Mouse (Mus musculus) kidney, adult 2 months (tissue): ENCODE measurements around the gene Gpbar1. TPM values are rescaled to one million over a fixed set of nuclear protein-coding genes. Genes with fewer than 3 reads are reported as not detected.
"Not testable (repeated sequence)": the region's sequence is repeated elsewhere in the genome, so short reads cannot be mapped to it uniquely, and the experiment has no call there.

Experiments
- DNase-seq: peaks from one replicate; pipeline ENCODE4 v3.0.0; 2021
- H3K27ac ChIP-seq: fragments of 200-500 bp; 2 replicates; pipeline ENCODE4 v1.5.1; 2012; ENCODE audit warnings: low read depth, low read length, control low read depth, inconsistent platforms; ENCODE audit not compliant: insufficient read depth
- H3K27me3 ChIP-seq: fragments of 200-500 bp; replicated peaks from 2 replicates; pipeline ENCODE4 v1.6.1; 2012; ENCODE audit warnings: mild to moderate bottlenecking, moderate library complexity, low read length, inconsistent platforms; ENCODE audit not compliant: control insufficient read depth, insufficient read depth
- H3K36me3 ChIP-seq: fragments of 200-500 bp; 2 replicates; pipeline ENCODE4 v1.6.1; 2012; ENCODE audit warnings: mild to moderate bottlenecking, moderate library complexity, low read length, inconsistent platforms; ENCODE audit not compliant: control insufficient read depth, insufficient read depth
- H3K4me1 ChIP-seq: fragments of 200-500 bp; 2 replicates; pipeline ENCODE4 v1.6.1; 2011; ENCODE audit warnings: low read length; ENCODE audit not compliant: control insufficient read depth, insufficient read depth
- H3K4me3 ChIP-seq: fragments of 200-500 bp; 2 replicates; pipeline ENCODE4 v1.5.1; 2011; ENCODE audit warnings: mild to moderate bottlenecking, low read depth, low read length, control low read depth; ENCODE audit not compliant: insufficient read depth
- CTCF ChIP-seq: fragments of 200-500 bp; conservative IDR thresholded peaks from 2 replicates; pipeline ENCODE4 v1.5.1; 2011; ENCODE audit warnings: low read depth, mild to moderate bottlenecking, control low read depth, low read length, moderate library complexity, mixed read lengths; ENCODE audit not compliant: insufficient read depth, insufficient read length
- POLR2A ChIP-seq: fragments of 200-500 bp; IDR thresholded peaks from one replicate; pipeline ENCODE4 v1.6.1; 2011; ENCODE audit warnings: low read depth, low read length, control low read depth
- WGBS: fragments of 180-500 bp; shearing (Covaris S2); methylation state at CpG from one replicate; pipeline ENCODE4 v1.1.7; 2018; 5-methylcytosine and 5-hydroxymethylcytosine counted together
- polyA plus RNA-seq: library from polyadenylated mRNA; depleted of rRNA; stranded (reverse); fragments of >200 nt; gene quantifications from 2 replicates; pipeline ENCODE4 v1.2.3, GENCODE M21; 2012

The Gpbar1 gene
- polyA plus RNA-seq, 1 experiment: 0.20 TPM

DNA sequence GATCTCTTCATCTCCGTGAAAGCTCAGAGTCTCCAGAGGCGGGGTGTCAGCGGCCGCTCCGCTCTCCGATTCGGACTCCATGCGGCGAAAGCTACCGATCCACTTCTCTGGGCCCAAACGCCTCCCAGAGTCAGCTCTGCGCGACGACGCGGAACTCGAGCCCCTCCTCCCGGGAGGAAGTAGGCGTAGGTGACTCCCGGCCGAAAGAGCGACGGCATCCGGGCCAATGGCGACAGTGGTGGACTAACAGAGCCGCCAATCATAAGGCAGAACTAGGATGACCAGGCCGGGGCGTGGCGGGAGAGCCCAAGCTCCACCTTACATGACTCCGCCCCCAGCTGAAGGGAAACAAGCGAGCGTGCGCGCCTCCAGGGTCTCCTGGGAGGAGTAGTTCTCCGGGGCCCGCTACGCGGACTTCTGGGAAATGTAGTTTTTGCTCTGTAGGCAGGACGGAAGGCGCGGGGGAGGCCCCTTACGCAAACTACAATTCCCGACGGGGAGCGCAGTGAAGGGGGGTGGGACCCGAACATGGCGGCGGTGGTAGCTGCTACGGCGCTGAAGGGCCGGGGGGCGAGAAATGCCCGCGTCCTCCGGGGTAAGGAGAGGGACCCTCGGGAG is 6.3 kb downstream of the Gpbar1 start, which contains the start of the genes Aamp and Pnkd:
TSS of gene Aamp (minus strand) at position 196 of the 618 bp plus-strand sequence.
TSS of gene Pnkd (plus strand) at position 388 of the 618 bp plus-strand sequence.
- H3K36me3 ChIP-seq: peaks cover 3% of the 10 kb centered on the region; the same call in 1 of the 2 replicates
- H3K4me1 ChIP-seq: peaks cover 3% of the 10 kb centered on the region; the same call in 1 of the 2 replicates
- no peaks in the 10 kb centered on the region for H3K27me3 ChIP-seq
- peak within 1 kb of the TSS; percentile 57 for H3K27ac ChIP-seq
- peak; percentile 100 for DNase-seq
- TF ChIP-seq POLR2A (peak; percentile 83), CTCF (0 out of 2 replicates have a peak, but pooled peaks have one; percentile 16)
- peak within 1 kb of the TSS; percentile 78 for H3K4me3 ChIP-seq
- under 1% methylated on average over 56 of the region's 56 CpGs for WGBS

DNA sequence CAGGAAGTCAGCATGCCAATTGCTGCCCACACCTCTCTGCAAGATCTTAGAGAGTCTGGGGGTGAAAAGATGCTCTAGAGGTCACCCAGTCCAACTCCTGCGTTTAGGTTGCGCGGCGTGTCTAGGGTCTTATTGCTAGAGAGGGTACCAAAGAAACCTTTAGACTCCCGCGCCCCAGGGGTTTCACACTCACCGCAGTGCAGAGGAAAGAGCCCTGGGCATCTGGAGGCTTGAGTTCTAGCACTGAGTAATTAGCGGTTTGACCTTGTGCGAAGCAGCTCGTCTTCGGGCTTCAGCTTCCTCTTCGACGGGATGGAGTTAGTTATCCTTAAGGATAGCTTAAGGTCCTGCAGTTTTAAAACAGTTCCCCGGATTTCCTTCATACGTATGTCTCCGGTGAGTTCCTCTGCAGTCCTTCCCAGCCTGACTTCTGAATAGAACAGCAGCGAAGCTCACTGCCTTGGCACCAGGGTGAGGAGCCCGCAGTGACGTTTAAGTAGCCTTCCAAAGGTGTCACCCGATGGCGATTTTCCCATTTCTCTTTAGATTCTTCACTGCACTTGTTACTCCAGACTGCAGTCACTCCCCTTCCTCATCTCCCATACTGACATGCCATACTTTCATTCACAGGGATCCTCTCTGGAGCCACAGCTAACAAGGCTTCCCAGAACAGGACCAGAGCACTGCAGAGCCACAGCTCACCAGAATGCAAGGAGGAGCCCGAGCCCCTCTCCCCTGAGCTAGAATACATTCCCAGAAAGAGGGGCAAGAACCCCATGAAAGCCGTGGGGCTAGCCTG is 7.1 kb downstream of the Gpbar1 start:
- DNase-seq: no peak
- Histone ChIP-seq H3K27me3 (no peaks in the 10 kb centered on the region), H3K27ac (peak overlapping the region; percentile 27), H3K36me3 (peaks cover 3% of the 10 kb centered on the region; the same call in 1 of the 2 replicates), H3K4me1 (peaks cover 3% of the 10 kb centered on the region; the same call in 1 of the 2 replicates), H3K4me3 (peak overlapping the region; percentile 69)
- TF ChIP-seq CTCF: no peak
- no peak for TF ChIP-seq POLR2A
- 3% methylated on average over 23 of the region's 23 CpGs for WGBS

DNA sequence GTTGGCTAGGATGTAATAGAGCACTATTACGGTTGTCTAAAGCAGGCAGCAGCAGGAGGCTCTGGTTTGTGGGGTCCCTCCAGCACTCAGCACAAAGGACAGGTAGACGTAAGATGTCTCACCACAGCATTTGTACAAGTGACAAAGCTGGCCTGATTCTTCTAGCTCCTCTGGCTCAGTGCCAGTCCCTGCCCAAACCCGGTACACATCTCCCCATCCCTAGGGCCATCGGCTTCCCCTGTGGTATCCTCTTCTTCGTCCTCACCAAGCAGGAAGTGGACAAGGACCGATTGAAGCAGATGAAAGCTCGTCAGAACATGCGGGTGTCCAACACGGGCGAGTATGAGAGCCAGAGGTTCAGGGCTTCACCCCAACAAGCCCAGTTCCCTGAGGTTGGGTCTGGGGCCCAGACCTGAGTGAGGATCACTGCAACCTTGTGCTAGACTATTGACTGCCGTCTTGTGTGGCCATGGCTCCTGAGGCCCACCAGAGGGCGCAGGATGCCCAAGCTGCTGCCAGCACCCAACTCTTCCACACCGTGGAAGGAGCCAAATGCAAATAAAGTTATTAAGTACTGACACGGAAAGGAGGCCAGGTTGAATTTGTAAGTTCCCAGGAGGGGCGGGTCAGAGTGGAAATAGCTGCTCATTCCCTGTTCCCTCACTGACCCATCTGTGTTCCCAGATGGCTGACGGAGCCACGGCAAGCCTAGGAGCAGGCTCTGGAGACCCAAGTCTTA is 8.7 kb downstream of the Gpbar1 start:
- not testable (repeated sequence) for H3K27ac ChIP-seq, H3K36me3 ChIP-seq, H3K4me3 ChIP-seq, H3K4me1 ChIP-seq, H3K27me3 ChIP-seq
- WGBS: 51% methylated on average over 15 of the region's 17 CpGs
- DNase-seq: peak; percentile 27
- TF ChIP-seq CTCF: 0 out of 2 replicates have a peak, but pooled peaks have one; percentile 12

DNA sequence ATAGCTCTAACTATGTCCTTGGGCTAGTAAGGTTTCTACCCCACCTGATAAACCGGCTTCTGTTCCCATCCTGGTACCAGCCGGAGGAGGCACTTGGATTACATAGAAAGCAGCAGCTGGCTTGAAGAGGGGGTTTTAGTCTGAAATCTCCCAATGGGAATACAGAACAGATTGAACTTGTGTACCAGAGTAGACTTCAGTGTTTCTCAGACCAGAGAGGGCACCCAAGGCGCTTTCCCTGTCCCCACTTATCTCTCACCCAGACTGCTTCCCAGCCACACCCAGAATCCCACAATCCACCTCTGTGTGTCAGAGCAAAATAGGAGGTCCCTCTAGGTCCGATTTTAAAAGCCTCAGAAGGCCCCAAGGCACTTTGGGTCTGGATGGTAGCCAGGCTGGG is 10.0 kb downstream of the Gpbar1 start:
- 77% methylated on average over 4 of the region's 4 CpGs for WGBS
- H3K4me1 ChIP-seq: peaks cover 3% of the 10 kb centered on the region; the same call in 1 of the 2 replicates
- no peak overlapping the region for H3K27ac ChIP-seq
- no peak for DNase-seq
- TF ChIP-seq POLR2A (no peak), CTCF (no peak)
- H3K4me3 ChIP-seq: no peak overlapping the region
- H3K36me3 ChIP-seq: no peaks in the 10 kb centered on the region
- no peaks in the 10 kb centered on the region for H3K27me3 ChIP-seq

DNA sequence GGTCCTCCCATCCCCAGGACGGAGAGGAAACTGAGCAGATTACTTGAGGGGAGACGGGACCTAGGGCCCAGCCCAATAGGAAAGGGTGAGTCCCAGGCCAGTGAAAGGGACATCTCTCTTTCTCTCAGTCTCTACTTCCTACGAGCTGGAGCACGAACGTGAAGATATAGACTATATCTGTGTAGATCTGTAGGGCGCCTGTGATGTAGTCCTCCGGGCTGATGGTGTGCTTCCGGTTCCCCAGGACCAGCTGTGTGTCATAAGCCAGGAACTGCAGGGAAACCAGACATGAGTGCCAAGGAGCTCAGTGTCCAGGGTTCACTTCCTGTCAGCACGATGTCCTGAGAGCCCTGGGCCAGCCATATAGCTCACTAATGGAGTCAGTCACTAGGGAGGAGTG is 10.9 kb downstream of the Gpbar1 start:
- DNase-seq: peak; percentile 30
- Histone ChIP-seq H3K4me3 (no peak overlapping the region), H3K36me3 (no peaks in the 10 kb centered on the region), H3K27me3 (no peaks in the 10 kb centered on the region), H3K27ac (no peak overlapping the region), H3K4me1 (no peaks in the 10 kb centered on the region; the same call in 1 of the 2 replicates)
- no peak for TF ChIP-seq POLR2A
- TF ChIP-seq CTCF: no peak
- WGBS: 70% methylated on average over 9 of the region's 9 CpGs

DNA sequence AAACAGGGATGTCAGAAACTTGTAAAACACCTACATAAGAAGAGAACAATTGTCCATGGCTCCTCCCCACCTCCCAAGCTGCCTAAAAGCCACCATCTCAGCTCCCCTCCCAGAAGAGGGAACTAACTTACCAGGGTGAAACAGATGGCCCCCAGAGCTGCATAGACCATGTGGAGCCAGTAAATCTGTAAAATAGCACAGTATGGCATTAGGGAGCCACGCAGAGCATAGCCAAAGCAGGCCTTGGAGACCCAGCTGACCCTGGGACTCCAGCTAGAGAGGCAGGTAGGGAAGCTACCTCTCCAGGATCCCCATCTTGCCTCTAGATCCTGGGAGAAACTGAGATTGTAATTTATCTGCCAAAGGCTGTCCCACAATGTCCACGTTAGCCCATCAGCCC is 11.4 kb downstream of the Gpbar1 start:
- no peak for DNase-seq
- Histone ChIP-seq H3K4me1 (peaks cover under 1% of the 10 kb centered on the region; the same call in 1 of the 2 replicates), H3K27ac (no peak overlapping the region), H3K4me3 (no peak overlapping the region), H3K27me3 (no peaks in the 10 kb centered on the region), H3K36me3 (no peaks in the 10 kb centered on the region)
- TF ChIP-seq POLR2A (no peak), CTCF (no peak)
- WGBS: 77% methylated on average over 2 of the region's 2 CpGs

DNA sequence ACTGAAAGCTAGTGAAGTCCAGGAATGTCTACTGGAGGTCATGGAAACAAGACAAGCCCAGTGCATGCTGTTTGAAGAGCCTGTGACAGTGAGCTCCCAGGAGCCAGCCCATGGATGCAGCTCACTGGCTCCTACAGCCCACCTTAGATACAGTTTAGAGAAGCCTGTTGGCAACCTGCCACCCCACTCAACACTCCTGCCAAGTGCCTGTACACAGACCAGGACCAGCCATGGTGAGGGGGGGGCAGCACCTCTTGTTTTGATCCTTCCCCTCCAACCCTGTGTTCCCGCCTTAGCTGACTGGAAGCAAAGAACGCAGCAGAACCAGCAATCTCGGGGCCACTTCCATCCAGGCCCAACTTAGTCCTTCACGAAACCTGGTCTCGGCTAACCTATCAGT is 11.8 kb downstream of the Gpbar1 start:
- H3K36me3 ChIP-seq: no peaks in the 10 kb centered on the region
- no peak overlapping the region for H3K4me3 ChIP-seq
- DNase-seq: peak; percentile 24
- no peak for TF ChIP-seq POLR2A
- TF ChIP-seq CTCF: no peak
- WGBS: 73% methylated on average over 5 of the region's 5 CpGs
- no peak overlapping the region for H3K27ac ChIP-seq
- H3K27me3 ChIP-seq: no peaks in the 10 kb centered on the region
- H3K4me1 ChIP-seq: peaks cover 4% of the 10 kb centered on the region
